Mouse (Mus musculus) gastrocnemius, postnatal 10 days (tissue): ENCODE results near the gene Dennd6a. TPM values are rescaled to one million over a fixed set of nuclear protein-coding genes. Genes with fewer than 3 reads are reported as not detected.

ENCODE experiments used
- microRNA-seq, 2 experiments: library from miRNA; unstranded; fragments of <30 nt; microRNA quantifications; one replicate each; pipeline ENCODE4 v1.2.0; 2021
- total RNA-seq, 2 experiments: library from RNA; stranded (reverse); gene quantifications; 2 replicates each; pipeline ENCODE4 v1.2.3; 2021

Dennd6a gene
- total RNA-seq, 2 experiments from 2014 or later, result 13.9 to 19.1 TPM

Small RNA genes within 50 kb of the gene (microRNA-seq; reads per million reads assigned to microRNA genes)
- gene Mir7672, result 0 to 0.50 reads per million in 2 experiments

Other genes with a start within 250 kb of the Dennd6a start
- 100 to 1,000 TPM; 111 to 113 TPM for gene Slmap, start 38.9 kb upstream of the Dennd6a start, total RNA-seq
- 100 to 1,000 TPM in 1 of 2 experiments, 10 to 100 TPM in 1; 90.0 to 126 TPM for gene Arf4, start 64.2 kb downstream of the Dennd6a start, total RNA-seq
- 1 to 10 TPM; 3.3 to 3.6 TPM for gene Pde12, start 96.0 kb downstream of the Dennd6a start, total RNA-seq
- not detected for gene Dnah12, start 119.4 kb downstream of the Dennd6a start, total RNA-seq